Mouse (Mus musculus) kidney, postnatal 4 days (tissue): ENCODE measurements around the gene Olfr1410.
A peak's percentile ranks its signal among the peaks of the same experiment; 100 is the strongest.

Experiments used
- DNase-seq, 2 experiments: peaks; one replicate each; pipeline ENCODE4 v3.0.0; 2021; ENCODE audit warnings: mixed read lengths in 2 of 2

The Olfr1410 gene

GRCm38 (mm10) chr1:92641514-92642272 lies 36.1 kb downstream of the Olfr1410 start, which contains the start of gene Cops9:
Gene Cops9 (minus strand): TSS chr1:92641985.
- peak; percentile 94 to 95 for DNase-seq

GRCm38 (mm10) chr1:92643691-92644090 lies 38.1 kb downstream of the Olfr1410 start:
- DNase-seq, result no peak

GRCm38 (mm10) chr1:92644916-92645315 lies 39.3 kb downstream of the Olfr1410 start:
- no peak for DNase-seq

GRCm38 (mm10) chr1:92646111-92646510 lies 40.5 kb downstream of the Olfr1410 start:
- no peak for DNase-seq

GRCm38 (mm10) chr1:92646601-92647000 lies 41.0 kb downstream of the Olfr1410 start:
- DNase-seq, result no peak

- DNase-seq, result no peak
Measured at GRCm38 (mm10) chr1:92647026-92647425, 41.4 kb downstream of the Olfr1410 start.

GRCm38 (mm10) chr1:92647752-92648151 lies 42.2 kb downstream of the Olfr1410 start:
- DNase-seq, result peak; percentile 87 to 88

GRCm38 (mm10) chr1:92648197-92648596 lies 42.6 kb downstream of the Olfr1410 start:
- DNase-seq, result peak in 1 of 2 experiments; percentile 14

GRCm38 (mm10) chr1:92648673-92649072 lies 43.1 kb downstream of the Olfr1410 start, which contains the start of gene Otos:
Gene Otos (minus strand): TSS chr1:92648841.
- peak; percentile 87 to 90 for DNase-seq

GRCm38 (mm10) chr1:92651467-92651866 lies 45.9 kb downstream of the Olfr1410 start:
- no peak for DNase-seq

GRCm38 (mm10) chr1:92653179-92653578 lies 47.6 kb downstream of the Olfr1410 start:
- DNase-seq, result no peak

- DNase-seq, result no peak
Measured at GRCm38 (mm10) chr1:92654676-92655075, 49.1 kb downstream of the Olfr1410 start.

GRCm38 (mm10) chr1:92657025-92657820 lies 51.6 kb downstream of the Olfr1410 start:
- DNase-seq, result no peak

GRCm38 (mm10) chr1:92659392-92659791 lies 53.8 kb downstream of the Olfr1410 start:
- DNase-seq, result no peak
